Mouse (Mus musculus): ENCODE results near the gene Snx9.

GRCm38 (mm10) chr17:5978505-5979077 is 137.5 kb downstream of the Snx9 start:
- TF ChIP-seq POLR2AphosphoS2 (IDR thresholded peaks at IDR 0.05; ENCODE audit: insufficient read length, low read depth): peak; percentile 83
- peak; percentile 77 for TF ChIP-seq POLR2A (IDR thresholded peaks at IDR 0.05; ENCODE audit: insufficient read length, low read depth)
- no peak for TF ChIP-seq TCF12 (IDR thresholded peaks at IDR 0.05; ENCODE audit: insufficient read depth, poor library complexity, severe bottlenecking)
- TF ChIP-seq USF1 (IDR thresholded peaks at IDR 0.05; ENCODE audit: low read depth): peak; percentile 89
- TF ChIP-seq MYOG (IDR thresholded peaks at IDR 0.05; ENCODE audit: control insufficient read depth in 1 of 3, insufficient read depth in 1 of 3, insufficient read length in 2 of 3, low read depth in 2 of 3): peak in 1 of 3 experiments; percentile 61
- no peak for TF ChIP-seq CEBPB (IDR thresholded peaks at IDR 0.05; ENCODE audit: insufficient read depth, poor library complexity, severe bottlenecking)
- TF ChIP-seq MYOD1 (IDR thresholded peaks at IDR 0.05; ENCODE audit: control insufficient read depth in 1 of 3, insufficient read length in 2 of 3, low read depth in 2 of 3): peak in 1 of 3 experiments; percentile 62
- TF ChIP-seq E2F4 (IDR thresholded peaks at IDR 0.05; ENCODE audit: insufficient read depth): no peak
- no peak for TF ChIP-seq MAX (IDR thresholded peaks at IDR 0.05; ENCODE audit: low read depth)
- TF ChIP-seq SRF (IDR thresholded peaks at IDR 0.05; ENCODE audit: control insufficient read depth, insufficient read length, low read depth): no peak
- no peak for TF ChIP-seq REST (IDR thresholded peaks at IDR 0.05; ENCODE audit: insufficient read depth, insufficient read length)

All from myocyte (in vitro differentiated cells).